Mouse (Mus musculus) midbrain, postnatal 0 days (tissue): Measurements from ENCODE around the gene Fbxo27. TPM values are rescaled to one million over a fixed set of nuclear protein-coding genes. Genes with fewer than 3 reads are reported as not detected.
A peak's percentile ranks its signal among the peaks of the same experiment; 100 is the strongest.

ENCODE experiments used
- ATAC-seq: fragments of 200-750 bp; cut with Nextera tagmentation; 2 replicates; pipeline ENCODE4 v1.8.0; 2017; ENCODE audit warnings: moderate number of reproducible peaks, mild to moderate bottlenecking, moderate TSS enrichment, moderate library complexity; ENCODE audit not compliant: low FRiP score
- DNase-seq: peaks from one replicate; pipeline ENCODE4 v3.0.0-alpha.2; 2015; ENCODE audit warnings: low spot score
- H3K27ac ChIP-seq: fragments of 300-500 bp; sonication (generic); 2 replicates; pipeline ENCODE4 v1.5.1; 2014; ENCODE audit warnings: low read depth, mild to moderate bottlenecking, low read length, mixed read lengths
- H3K27me3 ChIP-seq: fragments of 300-500 bp; sonication (generic); 2 replicates; pipeline ENCODE4 v1.6.1; 2014; ENCODE audit warnings: low read length, control low read depth, mixed read lengths; ENCODE audit not compliant: insufficient read depth
- H3K36me3 ChIP-seq: fragments of 300-500 bp; sonication (generic); 2 replicates; pipeline ENCODE4 v1.6.1; 2014; ENCODE audit warnings: low read length, control low read depth, mixed read lengths; ENCODE audit not compliant: insufficient read depth
- H3K4me1 ChIP-seq: fragments of 300-500 bp; sonication (generic); 2 replicates; pipeline ENCODE4 v1.6.1; 2014; ENCODE audit warnings: mild to moderate bottlenecking, control low read depth, antibody characterized with exemption, low read length, mixed read lengths; ENCODE audit not compliant: insufficient read depth
- H3K4me2 ChIP-seq: fragments of 300-500 bp; sonication (generic); 2 replicates; pipeline ENCODE4 v1.6.1; 2014; ENCODE audit warnings: low read depth, mild to moderate bottlenecking, low read length, mixed read lengths; ENCODE audit not compliant: poor library complexity, severe bottlenecking
- H3K4me3 ChIP-seq: fragments of 300-500 bp; sonication (generic); 2 replicates; pipeline ENCODE4 v1.5.1; 2014; ENCODE audit warnings: low read depth, mild to moderate bottlenecking, low read length, moderate library complexity
- H3K9ac ChIP-seq: fragments of 300-500 bp; sonication (generic); replicated peaks from 2 replicates; pipeline ENCODE4 v1.6.1; 2014; ENCODE audit warnings: mild to moderate bottlenecking, low read length, moderate library complexity, mixed read lengths; ENCODE audit not compliant: poor library complexity, severe bottlenecking
- H3K9me3 ChIP-seq: fragments of 300-500 bp; sonication (generic); 2 replicates; pipeline ENCODE4 v1.6.1; 2016; ENCODE audit warnings: low read length, control low read depth
- CTCF ChIP-seq: IDR thresholded peaks from 2 replicates; pipeline ENCODE4 v1.5.1; 2016; ENCODE audit warnings: antibody characterized with exemption, mild to moderate bottlenecking
- whole genome bisulfite sequencing: fragments of 180-500 bp; shearing (Covaris S2); extraction: QIAGEN DNeasy Blood & Tissue Kit; methylation state at CpG from one replicate; pipeline ENCODE4 v1.1.7; 2014; 5-methylcytosine and 5-hydroxymethylcytosine counted together
- polyA plus RNA-seq: library from polyadenylated mRNA; unstranded; fragments of >200 nt; fragmentation: Nextera tagmentation; extraction: Ambion mirVana; gene quantifications from 2 replicates; pipeline ENCODE4 v1.2.1, GENCODE M21; 2015
- total RNA-seq: library from RNA; depleted of rRNA; stranded (reverse); fragments of >200 nt; gene quantifications from 2 replicates; pipeline ENCODE4 v1.2.3, GENCODE M21; 2014

The Fbxo27 gene
- total and polyA plus RNA-seq, 2 experiments from 2014 or later: 7.4 to 10.4 TPM

DNA sequence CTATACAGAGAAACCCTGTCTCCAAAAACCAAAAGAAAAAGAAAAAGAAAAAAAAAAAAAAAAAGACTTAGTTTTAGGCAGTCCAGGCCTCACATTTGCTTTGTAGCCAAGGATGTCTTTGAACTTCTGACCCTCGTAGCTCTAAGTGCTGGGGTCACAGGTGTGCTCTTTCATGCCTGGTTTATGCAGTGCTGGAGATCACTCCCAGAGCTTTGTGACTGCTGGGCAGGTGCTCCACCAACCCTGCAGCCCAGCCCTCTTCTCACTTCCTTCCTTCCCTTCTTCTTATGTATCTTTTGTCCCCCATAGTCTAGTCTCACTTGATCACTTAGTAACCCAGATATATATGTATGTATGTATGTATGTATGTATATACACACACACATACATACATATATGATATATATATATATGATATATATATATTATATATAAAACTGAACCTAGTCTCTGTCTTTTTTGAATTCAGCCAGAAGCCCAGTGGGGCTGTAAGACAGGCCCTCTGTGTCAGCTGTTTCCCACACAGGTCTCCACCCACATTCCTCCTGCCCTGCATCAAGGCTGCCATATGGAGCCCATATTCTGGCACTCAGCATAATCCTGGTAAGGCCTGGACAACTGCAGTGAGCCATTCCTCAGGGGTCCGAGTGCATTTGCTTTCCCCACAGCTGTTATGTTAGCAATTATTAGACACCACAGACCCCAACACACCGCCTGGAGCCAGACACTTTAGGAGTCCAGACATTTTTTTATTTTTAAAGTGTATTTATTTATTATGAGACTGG lies 28.3 kb downstream of the Fbxo27 start:
- ATAC-seq (no peak), DNase-seq (peak; percentile 30)
- Histone ChIP-seq H3K9ac (no peak overlapping the region), H3K27ac (no peak overlapping the region), H3K27me3 (no peaks in the 10 kb centered on the region), H3K4me1 (no peaks in the 10 kb centered on the region), H3K4me3 (no peak overlapping the region), H3K36me3 (no peaks in the 10 kb centered on the region), H3K9me3 (no peaks in the 10 kb centered on the region), H3K4me2 (no peak overlapping the region)
- WGBS: 86% methylated on average over 3 of the region's 3 CpGs
- no peak for TF ChIP-seq CTCF

- H3K9me3 ChIP-seq: no peaks in the 10 kb centered on the region
- H3K27ac ChIP-seq: no peak overlapping the region
- DNase-seq: no peak
- peak; percentile 42 for TF ChIP-seq CTCF
- 94% methylated on average over 7 of the region's 7 CpGs for WGBS
- H3K36me3 ChIP-seq: no peaks in the 10 kb centered on the region
- H3K4me2 ChIP-seq: no peak overlapping the region
- no peak overlapping the region for H3K9ac ChIP-seq
- no peaks in the 10 kb centered on the region for H3K27me3 ChIP-seq
- ATAC-seq: no peak
- H3K4me3 ChIP-seq: no peak overlapping the region
- no peaks in the 10 kb centered on the region for H3K4me1 ChIP-seq
Observed at GRCm38 (mm10) chr7:28722079-28722478, 29.4 kb downstream of the Fbxo27 start.

DNA sequence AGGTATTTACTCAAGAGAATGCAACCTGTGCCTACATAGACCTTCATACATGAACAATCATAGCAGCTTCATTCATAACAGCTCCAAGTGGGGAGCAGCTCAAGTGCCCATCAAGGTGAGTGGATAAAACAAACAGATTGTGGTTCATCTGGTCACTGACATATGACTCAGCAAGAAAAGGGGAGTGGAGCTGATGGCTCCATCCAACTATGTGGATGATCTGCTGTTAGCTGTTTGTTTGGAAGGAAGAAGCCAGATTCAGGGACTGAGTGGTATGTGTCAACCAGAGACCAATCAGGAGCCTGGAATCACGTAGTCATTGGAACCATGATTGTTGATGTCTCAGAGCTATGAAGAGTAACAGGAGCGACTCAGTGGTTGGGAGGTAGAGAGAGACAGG lies 32.0 kb downstream of the Fbxo27 start:
- DNase-seq (no peak), ATAC-seq (no peak)
- Histone ChIP-seq H3K36me3 (no peaks in the 10 kb centered on the region), H3K9ac (no peak overlapping the region), H3K4me1 (no peaks in the 10 kb centered on the region), H3K4me3 (no peak overlapping the region), H3K27me3 (no peaks in the 10 kb centered on the region), H3K9me3 (no peaks in the 10 kb centered on the region), H3K4me2 (no peak overlapping the region), H3K27ac (no peak overlapping the region)
- WGBS: 93% methylated on average over 2 of the region's 2 CpGs
- no peak for TF ChIP-seq CTCF

DNA sequence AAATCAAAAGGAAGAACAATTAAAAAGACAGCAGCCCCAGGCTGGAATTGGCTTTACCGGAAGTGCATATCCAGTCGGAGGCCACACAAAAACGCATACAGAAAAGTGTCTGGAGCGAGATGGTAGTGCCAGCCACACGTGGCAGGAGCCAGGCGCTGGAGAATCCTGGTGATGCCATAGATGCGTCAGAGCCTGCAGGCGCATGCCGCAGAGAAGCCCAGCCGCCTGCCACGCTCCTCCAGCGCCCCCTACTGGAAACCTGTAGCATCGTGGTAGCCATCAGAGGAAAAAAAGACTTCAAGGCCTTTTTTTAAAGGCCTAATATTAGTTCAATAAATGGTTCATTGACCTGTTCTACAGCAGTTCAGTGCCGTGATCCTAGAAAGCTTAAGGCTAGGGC lies 34.0 kb downstream of the Fbxo27 start:
- WGBS: 10% methylated on average over 14 of the region's 14 CpGs
- DNase-seq: peak; percentile 87
- Histone ChIP-seq H3K27ac (no peak overlapping the region), H3K9ac (no peak overlapping the region), H3K4me2 (0 out of 2 replicates have a peak overlapping the region, but pooled peaks have one; percentile 7), H3K36me3 (no peaks in the 10 kb centered on the region), H3K9me3 (no peaks in the 10 kb centered on the region), H3K4me1 (no peaks in the 10 kb centered on the region), H3K4me3 (no peak overlapping the region), H3K27me3 (no peaks in the 10 kb centered on the region)
- ATAC-seq: no peak; the same call in 1 of the 2 replicates
- TF ChIP-seq CTCF: peak; percentile 92

DNA sequence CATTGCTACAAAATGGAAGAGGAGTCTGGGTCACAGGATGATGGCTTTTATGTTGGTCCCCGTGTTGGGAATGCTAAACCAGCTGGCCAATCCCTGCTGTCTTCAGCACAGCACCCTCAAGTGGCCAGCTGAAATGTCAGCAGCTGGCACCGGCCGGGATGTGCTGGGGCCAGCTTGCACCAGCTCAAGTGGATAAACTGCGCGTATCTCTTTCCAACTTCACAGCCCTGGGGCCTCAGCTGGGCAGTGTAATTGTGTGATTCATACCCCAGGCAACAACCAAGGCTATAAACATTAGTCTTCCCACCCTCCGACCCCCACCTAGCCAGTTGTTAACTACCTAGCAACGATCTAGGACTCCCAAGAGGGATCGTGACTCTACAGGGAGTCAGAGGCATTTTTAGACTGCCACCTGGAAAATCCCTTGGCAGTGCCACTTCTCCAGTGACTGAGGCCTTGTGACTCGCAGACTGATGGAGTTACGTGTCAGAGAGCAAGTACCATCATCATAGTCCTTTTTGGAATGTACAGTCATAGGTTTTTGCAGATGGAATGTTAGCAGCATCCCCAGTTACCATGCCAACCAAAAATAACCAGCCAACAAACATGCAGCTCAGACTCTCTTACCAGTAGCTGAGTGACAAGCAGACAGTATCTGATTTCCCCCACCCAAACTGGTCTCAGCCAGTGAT lies 35.1 kb downstream of the Fbxo27 start:
- Histone ChIP-seq H3K4me1 (no peaks in the 10 kb centered on the region), H3K4me3 (no peak overlapping the region), H3K4me2 (no peak overlapping the region), H3K9ac (no peak overlapping the region), H3K9me3 (no peaks in the 10 kb centered on the region), H3K36me3 (no peaks in the 10 kb centered on the region), H3K27ac (no peak overlapping the region), H3K27me3 (no peaks in the 10 kb centered on the region)
- ATAC-seq (no peak), DNase-seq (peak; percentile 60)
- 55% methylated on average over 10 of the region's 10 CpGs for WGBS
- peak; percentile 63 for TF ChIP-seq CTCF
